In the genomic region with DNA sequence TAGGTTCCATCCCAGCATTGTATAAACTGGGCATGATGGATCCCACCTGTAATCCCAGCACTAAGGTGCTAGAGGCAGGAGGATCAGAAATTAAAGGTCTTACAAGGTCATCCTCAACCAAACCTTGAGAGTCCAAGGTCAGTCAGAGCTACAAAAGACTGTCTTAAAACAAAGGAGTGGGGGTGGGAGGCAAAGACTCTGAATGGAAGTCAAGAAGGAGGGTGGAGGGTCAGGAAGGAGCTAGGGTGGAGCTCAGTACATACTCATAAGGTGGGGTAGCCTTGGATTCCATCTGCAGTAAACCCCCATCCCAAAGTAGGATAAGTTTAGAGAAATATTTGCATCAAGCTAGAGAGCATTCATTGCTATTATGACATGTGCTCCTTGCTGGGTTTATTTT, we compare ENCODE assay signal across 22 mouse cellular contexts. TPM values are rescaled to one million over a fixed set of nuclear protein-coding genes. Genes with fewer than 3 reads are reported as not detected.
"Had no signal": no experiment of that assay in that cellular context is flagged by ENCODE, and none has a peak within 500 bp of the region (broad histone marks: within the 10 kb centered on the region; RNA-seq: fewer than 3 reads in every experiment).

No protein-coding gene starts in this region.

- H3K9ac ChIP-seq: liver, postnatal 0 days; lung, embryonic 15.5 days; midbrain, embryonic 12.5 days; neural tube, embryonic 13.5 days; neural tube, embryonic 15.5 days had no signal

- H3K4me3 ChIP-seq: lung, embryonic 15.5 days; midbrain, embryonic 10.5 days; midbrain, embryonic 12.5 days; myocyte; neural tube, embryonic 13.5 days; neural tube, embryonic 15.5 days had no signal

- H3K36me3 ChIP-seq: lung, embryonic 15.5 days; midbrain, embryonic 10.5 days; midbrain, embryonic 12.5 days; neural tube, embryonic 13.5 days; neural tube, embryonic 15.5 days had no signal

- DNase-seq: liver, postnatal 0 days; lung, adult 2 months; lung, postnatal 14 days; lung, postnatal 4 days; midbrain, embryonic 14.5 days; right cerebral cortex, postnatal 14 days; right cerebral cortex, postnatal 4 days; spleen, adult 18-20 months; thymus, adult 18-20 months; thymus, postnatal 14 days; thymus, postnatal 36 days had no signal

- H3K9me3 ChIP-seq: lung, embryonic 15.5 days; midbrain, embryonic 10.5 days; midbrain, embryonic 12.5 days; neural tube, embryonic 13.5 days; neural tube, embryonic 15.5 days had no signal

- H3K27ac ChIP-seq: lung, embryonic 15.5 days; midbrain, embryonic 10.5 days; midbrain, embryonic 12.5 days; neural tube, embryonic 13.5 days; neural tube, embryonic 15.5 days had no signal

- H3K4me1 ChIP-seq: midbrain, embryonic 10.5 days; midbrain, embryonic 12.5 days; neural tube, embryonic 13.5 days; neural tube, embryonic 15.5 days had no signal

- H3K27me3 ChIP-seq: lung, embryonic 15.5 days; neural tube, embryonic 13.5 days; neural tube, embryonic 15.5 days had no signal

- H3K4me2 ChIP-seq: lung, embryonic 15.5 days; midbrain, embryonic 12.5 days; neural tube, embryonic 13.5 days; neural tube, embryonic 15.5 days had no signal

- ATAC-seq: liver, postnatal 0 days; lung, postnatal 0 days; midbrain, embryonic 16.5 days had no signal

RNA-seq across cellular contexts. Expression of a gene that starts 9.8 kb away (rescaled TPM):
- total RNA-seq: megakaryocyte, adult 5-6 weeks; megakaryocyte-erythroid progenitor cell, adult 5-6 weeks had no signal

RNA-seq across cellular contexts. Expression of a gene that starts 24.0 kb away (rescaled TPM):
- total RNA-seq: megakaryocyte, adult 5-6 weeks; megakaryocyte-erythroid progenitor cell, adult 5-6 weeks had no signal
- polyA plus RNA-seq: small intestine, adult 2 months had no signal
